Mouse (Mus musculus): ENCODE measurements around the gene Map4k3. TPM values are rescaled to one million over a fixed set of nuclear protein-coding genes. Genes with fewer than 3 reads are reported as not detected.
"Not testable (repeated sequence)": the region's sequence is repeated elsewhere in the genome, so short reads cannot be mapped to it uniquely, and the experiment has no call there.

Map4k3 gene
- total RNA-seq, 2 experiments from 2014 or later: 23.6 to 25.2 TPM

- intact Hi-C loops (cut with DNase I): no loop called here
These were observed 153.3 kb downstream of the Map4k3 start for GRCm38 (mm10) chr17:80575008-80575407.

GRCm38 (mm10) chr17:80574471-80574965 lies 153.8 kb downstream of the Map4k3 start:
- no peak for DNase-seq
- intact Hi-C loops (cut with DNase I): no loop called here

More at GRCm38 (mm10) chr17:80575008-80575407, 153.3 kb downstream of the Map4k3 start:
- no peak for DNase-seq

GRCm38 (mm10) chr17:80572187-80572935 lies 155.9 kb downstream of the Map4k3 start:
- no peak for DNase-seq
- intact Hi-C loops (cut with DNase I): no loop called here

GRCm38 (mm10) chr17:80571460-80571859 lies 156.8 kb downstream of the Map4k3 start:
- DNase-seq: no peak
- intact Hi-C loops (cut with DNase I): no loop called here

DNA sequence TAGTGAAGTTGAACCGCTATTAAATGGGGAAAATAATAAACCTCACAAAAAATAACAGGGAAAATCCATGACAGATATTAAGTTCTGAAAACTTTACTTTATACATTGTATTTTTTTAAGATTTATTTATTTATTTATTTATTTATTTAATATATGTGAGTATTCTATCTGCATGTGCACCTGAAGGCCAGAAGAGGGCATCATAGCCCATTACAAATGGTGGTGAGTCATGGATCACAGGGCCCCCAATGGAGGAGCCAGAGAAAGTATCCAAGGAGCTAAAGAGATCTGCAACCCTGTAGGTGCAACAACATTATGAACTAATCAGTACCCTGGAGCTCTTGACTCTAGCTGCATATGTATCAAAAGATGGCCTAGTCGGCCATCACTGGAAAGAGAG lies 158.6 kb downstream of the Map4k3 start:
- DNase-seq; intact Hi-C loops (cut with DNase I): not testable (repeated sequence)

DNA sequence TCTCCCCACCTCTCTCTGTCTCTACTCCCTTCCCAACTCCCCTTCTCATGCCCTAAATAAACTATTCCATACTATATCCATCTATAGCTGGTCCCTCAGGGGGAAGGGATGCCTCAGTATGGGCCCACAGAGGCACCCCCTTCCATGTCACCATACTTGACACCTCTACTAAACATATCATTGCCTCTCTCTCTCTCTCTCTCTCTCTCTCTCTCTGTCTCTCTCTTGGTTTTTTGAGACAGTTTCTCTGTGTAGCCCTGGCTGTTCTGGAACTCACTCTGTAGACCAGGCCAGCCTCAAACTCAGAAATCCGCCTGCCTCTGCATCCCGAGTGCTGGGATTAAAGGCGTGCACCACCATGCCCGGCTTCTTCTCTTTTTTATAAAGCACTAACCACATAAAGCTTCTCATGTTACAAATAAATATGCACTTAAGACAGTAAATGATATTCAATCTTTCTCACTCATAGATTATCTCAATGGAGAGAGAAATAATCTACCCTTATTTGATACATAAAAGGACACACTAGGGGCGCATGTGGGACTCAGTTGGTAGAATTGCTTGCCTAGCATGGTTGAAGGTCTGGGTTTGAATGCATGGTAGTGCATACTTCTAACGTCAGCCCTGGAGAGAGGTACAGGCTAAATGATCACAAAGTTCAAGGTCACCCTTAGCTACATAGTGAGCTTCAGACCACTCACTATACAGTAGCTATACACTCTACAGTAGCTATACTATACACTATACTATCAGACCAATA lies 159.3 kb downstream of the Map4k3 start:
- DNase-seq: no peak
- intact Hi-C loops (cut with DNase I): no loop called here

GRCm38 (mm10) chr17:80568441-80568840 lies 159.8 kb downstream of the Map4k3 start:
- intact Hi-C loops (cut with DNase I): no loop called here
- DNase-seq: no peak

GRCm38 (mm10) chr17:80564611-80564924 lies 163.7 kb downstream of the Map4k3 start:
- DNase-seq: peak in 1 of 2 experiments; percentile 16

DNA sequence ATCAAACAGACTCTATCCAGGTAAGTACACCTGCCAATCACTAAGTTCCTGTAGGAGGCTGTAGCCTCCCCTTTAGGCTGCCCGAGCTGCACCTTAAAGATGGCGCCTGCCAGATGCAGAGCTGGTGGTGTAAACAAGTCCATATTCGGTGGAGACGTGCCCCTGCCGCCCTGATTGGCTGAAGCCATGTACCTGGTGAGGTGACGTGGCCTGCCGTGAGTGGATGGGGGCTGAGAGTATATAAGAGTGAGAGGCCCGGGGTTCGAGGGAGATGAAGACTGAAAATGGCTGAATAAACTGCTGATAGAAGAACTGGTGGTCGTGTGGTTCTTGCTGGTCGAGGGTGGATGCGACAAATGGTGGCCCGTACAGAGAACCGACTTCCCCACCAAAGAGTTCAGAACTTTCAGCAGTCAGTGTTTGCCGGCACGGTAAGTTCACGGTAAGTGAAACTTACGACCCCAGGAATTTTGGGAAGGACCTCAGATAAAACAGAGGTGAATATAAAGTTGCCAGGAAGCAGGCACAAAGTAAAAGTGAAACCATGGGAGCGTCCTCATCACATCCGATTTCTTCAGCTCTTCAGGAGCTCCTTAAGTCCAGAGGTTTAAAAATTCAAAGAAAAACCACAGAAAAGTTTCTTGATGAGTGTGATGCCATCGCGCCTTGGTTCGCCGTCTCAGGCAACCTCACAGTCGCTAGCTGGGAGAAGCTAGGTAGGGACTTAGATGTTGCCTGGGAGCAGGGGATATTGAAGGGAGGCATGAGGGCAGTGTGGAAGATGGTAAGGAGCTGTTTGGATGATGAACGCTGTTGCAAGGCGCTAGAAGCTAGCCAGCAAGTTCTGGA lies 164.3 kb downstream of the Map4k3 start:
- intact Hi-C loops (cut with DNase I): not testable (repeated sequence)
- DNase-seq: peak; percentile 13 to 22

More at GRCm38 (mm10) chr17:80564611-80564924, 163.7 kb downstream of the Map4k3 start:
- intact Hi-C loops (cut with DNase I): no loop called here

DNA sequence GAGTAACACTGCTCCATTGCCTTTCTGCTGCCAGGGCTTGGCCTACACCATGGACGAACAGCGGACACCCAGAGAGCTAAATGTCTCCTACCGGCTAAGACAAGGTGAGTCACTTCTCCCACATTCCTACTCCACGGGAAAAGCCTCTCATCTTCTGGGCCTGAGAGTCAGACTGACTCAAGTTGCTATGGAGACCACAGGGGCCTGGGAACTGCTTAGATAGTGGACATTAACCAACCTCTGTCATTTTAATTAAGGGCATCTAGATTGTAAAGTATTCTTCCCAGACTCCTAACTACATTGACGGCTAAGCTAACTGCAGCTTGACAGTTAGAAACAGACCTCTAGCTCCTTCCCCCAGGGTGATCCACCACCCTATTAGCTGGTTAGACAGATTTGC lies 165.5 kb downstream of the Map4k3 start:
- no peak for DNase-seq
- intact Hi-C loops (cut with DNase I): no loop called here

GRCm38 (mm10) chr17:80560669-80561401 lies 167.4 kb downstream of the Map4k3 start:
- DNase-seq: peak; percentile 73 to 77
- intact Hi-C loops (cut with DNase I): loop anchor here (1.0 kb wide), 1 partner anchor 106 kb away; no protein-coding TSS in a partner anchor

DNA sequence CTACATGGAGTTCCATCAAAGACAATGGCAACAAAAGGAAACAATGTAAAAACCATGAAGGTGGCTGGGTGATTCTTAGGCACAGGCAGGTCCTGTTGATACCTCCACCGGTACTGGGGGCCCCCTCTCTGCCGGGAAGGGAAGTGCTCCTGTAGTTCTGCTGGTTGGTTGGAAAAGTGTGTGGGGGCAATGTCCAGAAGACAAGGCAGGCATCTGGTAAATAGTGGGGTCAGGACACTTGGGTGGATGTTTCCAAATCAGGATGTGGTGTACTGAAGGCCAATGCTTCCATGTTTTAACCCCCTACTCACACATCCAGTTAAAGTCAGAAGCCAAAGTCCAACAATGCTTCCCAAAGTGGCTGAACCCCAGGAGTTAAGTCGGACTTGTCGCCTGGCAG lies 168.5 kb downstream of the Map4k3 start:
- DNase-seq: no peak
- intact Hi-C loops (cut with DNase I): loop anchor here (1.0 to 2.0 kb wide), 2 partner anchors 104 to 269 kb away; partner anchors contain the start of genes Dhx57 and Morn2

GRCm38 (mm10) chr17:80559050-80559449 lies 169.2 kb downstream of the Map4k3 start:
- intact Hi-C loops (cut with DNase I): loop anchor here (2.0 kb wide), 1 partner anchor 268 kb away; the partner anchor contains the start of genes Dhx57 and Morn2
- peak; percentile 19 to 65 for DNase-seq

DNA sequence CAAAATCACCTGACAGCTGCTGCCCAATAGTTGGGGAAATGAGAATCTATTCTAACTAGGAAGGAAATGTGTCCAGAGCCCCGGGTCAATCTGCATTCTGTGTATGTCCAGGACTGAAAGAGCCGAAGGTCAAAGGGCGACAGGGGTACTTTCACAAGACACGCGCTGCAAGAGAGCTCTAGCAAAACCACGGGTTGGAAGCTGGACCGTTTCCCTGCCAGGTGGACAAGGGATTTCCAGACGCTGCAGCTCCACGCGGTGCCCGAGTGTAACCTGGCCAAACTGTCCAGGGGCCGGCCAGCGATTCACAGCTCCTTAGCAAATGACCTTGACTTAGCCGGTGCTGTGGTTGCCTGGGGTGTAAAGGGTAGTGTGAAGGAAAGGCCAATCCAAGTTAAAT lies 169.7 kb downstream of the Map4k3 start:
- intact Hi-C loops (cut with DNase I): loop anchor here (2.0 kb wide), 1 partner anchor 268 kb away; the partner anchor contains the start of genes Dhx57 and Morn2
- DNase-seq: no peak

DNA sequence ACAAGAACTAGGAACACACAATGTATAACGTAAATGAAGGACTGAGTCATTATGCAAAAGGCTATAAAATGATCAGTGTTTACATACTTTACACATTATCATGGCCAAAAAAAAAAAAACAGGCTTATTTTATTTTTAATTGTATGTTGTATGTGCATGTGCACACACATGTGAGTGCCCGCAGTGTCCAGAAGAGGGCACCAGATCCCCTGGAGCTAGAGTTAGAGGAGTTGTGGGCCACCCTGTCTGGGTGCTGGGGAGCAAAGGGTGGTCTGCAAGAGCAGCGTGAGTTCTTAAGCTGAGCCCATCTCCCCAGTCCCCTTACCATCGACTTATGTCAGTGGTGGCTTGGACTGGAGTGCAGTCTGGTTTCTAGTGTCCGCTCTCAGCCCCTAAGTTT lies 170.8 kb downstream of the Map4k3 start:
- intact Hi-C loops (cut with DNase I): no loop called here
- no peak for DNase-seq

DNA sequence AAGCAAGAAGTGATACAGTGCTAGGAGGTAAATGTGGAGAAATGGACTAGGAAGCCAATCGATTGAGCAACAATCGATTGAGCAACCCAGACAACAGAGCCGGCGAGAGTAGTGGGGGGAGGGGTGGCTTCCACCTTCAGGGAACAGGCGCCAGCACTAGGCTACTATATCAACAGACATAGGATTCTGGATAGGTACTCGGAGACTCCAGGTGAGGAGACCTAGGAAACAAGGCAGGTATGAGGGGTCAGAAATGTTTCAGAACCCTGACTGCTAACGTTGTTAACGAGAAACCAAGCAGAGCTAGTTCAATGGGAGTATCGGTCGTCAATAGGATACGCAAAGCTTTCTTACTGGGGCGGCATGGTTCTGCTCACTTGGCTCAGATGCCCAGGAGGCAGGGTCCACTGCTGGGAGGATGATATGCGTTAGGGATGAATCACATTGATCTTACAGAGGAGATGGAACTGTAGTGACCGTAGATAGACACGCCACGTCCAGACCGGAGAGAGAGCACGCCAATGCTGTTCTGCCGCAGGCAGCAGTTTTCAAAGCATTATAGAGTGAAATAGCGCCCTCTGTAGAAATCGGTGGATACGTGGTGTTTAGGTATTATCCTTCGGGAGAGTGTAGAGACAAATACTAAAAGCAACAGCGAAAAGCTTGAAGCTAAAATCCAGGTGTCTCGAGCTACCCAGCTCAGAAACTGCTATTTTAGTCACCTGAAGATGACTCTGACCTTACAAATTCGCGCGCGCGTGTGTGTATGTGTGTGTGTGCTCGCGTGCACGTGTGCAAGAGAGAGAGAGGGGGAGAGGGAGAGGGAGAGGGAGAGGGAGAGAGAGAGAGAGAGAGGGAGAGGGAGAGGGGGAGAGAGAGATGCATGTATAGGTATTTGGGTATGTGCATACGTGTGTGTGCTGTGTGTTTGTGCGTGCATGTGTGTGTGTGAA lies 174.7 kb downstream of the Map4k3 start:
- intact Hi-C loops (cut with DNase I): loop anchor here (1.0 to 2.0 kb wide), 2 partner anchors 71 to 98 kb away; no protein-coding TSS in a partner anchor

GRCm38 (mm10) chr17:80552653-80553052 lies 175.6 kb downstream of the Map4k3 start:
- intact Hi-C loops (cut with DNase I): loop anchor here (1.0 to 2.0 kb wide), 2 partner anchors 70 to 97 kb away; no protein-coding TSS in a partner anchor

More for the DNA sequence above, 174.7 kb downstream of the Map4k3 start:
- peak; percentile 70 to 72 for DNase-seq

GRCm38 (mm10) chr17:80550981-80551380 lies 177.3 kb downstream of the Map4k3 start:
- intact Hi-C loops (cut with DNase I): no loop called here
- no peak for DNase-seq

More at GRCm38 (mm10) chr17:80552653-80553052, 175.6 kb downstream of the Map4k3 start:
- DNase-seq: no peak
